Mouse (Mus musculus) limb, embryonic 11.5 days (tissue): ENCODE data around the gene Rbfox2. TPM values are rescaled to one million over a fixed set of nuclear protein-coding genes. Genes with fewer than 3 reads are reported as not detected.
A peak's percentile ranks its signal among the peaks of the same experiment; 100 is the strongest.
"Not testable (repeated sequence)": the region's sequence is repeated elsewhere in the genome, so short reads cannot be mapped to it uniquely, and the experiment has no call there.

ENCODE experiments used
- ATAC-seq: fragments of 200-750 bp; cut with Nextera tagmentation; 2 replicates; pipeline ENCODE4 v1.8.0; 2017; ENCODE audit warnings: low read depth; ENCODE audit not compliant: insufficient number of reproducible peaks, low FRiP score, low TSS enrichment
- DNase-seq: peaks from one replicate; pipeline ENCODE4 v3.0.0-alpha.2; 2015; ENCODE audit warnings: low spot score
- H3K27ac ChIP-seq: fragments of 300-500 bp; sonication (generic); replicated peaks from 2 replicates; pipeline ENCODE4 v1.5.1; 2014; ENCODE audit warnings: low read depth, mild to moderate bottlenecking, low read length
- H3K27me3 ChIP-seq: fragments of 300-500 bp; sonication (generic); 2 replicates; pipeline ENCODE4 v1.6.1; 2014; ENCODE audit warnings: mild to moderate bottlenecking, low read length, mixed read lengths; ENCODE audit not compliant: control insufficient read depth, insufficient read depth
- H3K36me3 ChIP-seq: fragments of 300-500 bp; sonication (generic); 2 replicates; pipeline ENCODE4 v1.6.1; 2014; ENCODE audit warnings: mild to moderate bottlenecking, low read length, moderate library complexity, mixed read lengths; ENCODE audit not compliant: control insufficient read depth, insufficient read depth
- H3K4me1 ChIP-seq: fragments of 300-500 bp; sonication (generic); 2 replicates; pipeline ENCODE4 v1.6.1; 2014; ENCODE audit warnings: low read length, mixed read lengths; ENCODE audit not compliant: control insufficient read depth, insufficient read depth
- H3K4me2 ChIP-seq: fragments of 300-500 bp; sonication (generic); 2 replicates; pipeline ENCODE4 v1.6.1; 2014; ENCODE audit warnings: low read depth, mild to moderate bottlenecking, moderate library complexity; ENCODE audit not compliant: severe bottlenecking
- H3K4me3 ChIP-seq: fragments of 300-500 bp; sonication (generic); 2 replicates; pipeline ENCODE4 v1.5.1; 2014; ENCODE audit warnings: low read depth, low read length
- H3K9ac ChIP-seq: fragments of 300-500 bp; sonication (generic); 2 replicates; pipeline ENCODE4 v1.6.1; 2014; ENCODE audit warnings: mild to moderate bottlenecking, low read length
- H3K9me3 ChIP-seq: fragments of 300-500 bp; sonication (generic); 2 replicates; pipeline ENCODE4 v1.6.1; 2016; ENCODE audit warnings: low read length; ENCODE audit not compliant: control insufficient read depth
- WGBS: fragments of 180-500 bp; shearing (Covaris S2); extraction: QIAGEN DNeasy Blood & Tissue Kit; methylation state at CpG from one replicate; pipeline ENCODE4 v1.1.7; 2014; 5-methylcytosine and 5-hydroxymethylcytosine counted together
- polyA plus RNA-seq: library from polyadenylated mRNA; unstranded; fragments of >200 nt; fragmentation: Nextera tagmentation; extraction: Ambion mirVana; gene quantifications from 2 replicates; pipeline ENCODE4 v1.2.1, GENCODE M21; 2014

Rbfox2 gene
- polyA plus RNA-seq, 1 experiment from 2014 or later = 71.5 TPM

GRCm38 (mm10) chr15:77336968-77337341 lies 30.2 kb upstream of the Rbfox2 start:
- H3K9me3 ChIP-seq = no peaks in the 10 kb centered on the region; the same call in 1 of the 2 replicates
- H3K27ac ChIP-seq = peak overlapping the region; percentile 75
- H3K36me3 ChIP-seq = no peaks in the 10 kb centered on the region
- H3K9ac ChIP-seq = peak overlapping the region; percentile 43
- H3K4me1 ChIP-seq = peaks cover 17% of the 10 kb centered on the region
- H3K4me2 ChIP-seq = peak overlapping the region; percentile 40
- H3K4me3 ChIP-seq = no peak overlapping the region
- DNase-seq (no peak), ATAC-seq (peak; percentile 11; the same call in 1 of the 2 replicates)
- no peaks in the 10 kb centered on the region for H3K27me3 ChIP-seq
- WGBS = 49% methylated on average over 9 of the region's 9 CpGs

DNA sequence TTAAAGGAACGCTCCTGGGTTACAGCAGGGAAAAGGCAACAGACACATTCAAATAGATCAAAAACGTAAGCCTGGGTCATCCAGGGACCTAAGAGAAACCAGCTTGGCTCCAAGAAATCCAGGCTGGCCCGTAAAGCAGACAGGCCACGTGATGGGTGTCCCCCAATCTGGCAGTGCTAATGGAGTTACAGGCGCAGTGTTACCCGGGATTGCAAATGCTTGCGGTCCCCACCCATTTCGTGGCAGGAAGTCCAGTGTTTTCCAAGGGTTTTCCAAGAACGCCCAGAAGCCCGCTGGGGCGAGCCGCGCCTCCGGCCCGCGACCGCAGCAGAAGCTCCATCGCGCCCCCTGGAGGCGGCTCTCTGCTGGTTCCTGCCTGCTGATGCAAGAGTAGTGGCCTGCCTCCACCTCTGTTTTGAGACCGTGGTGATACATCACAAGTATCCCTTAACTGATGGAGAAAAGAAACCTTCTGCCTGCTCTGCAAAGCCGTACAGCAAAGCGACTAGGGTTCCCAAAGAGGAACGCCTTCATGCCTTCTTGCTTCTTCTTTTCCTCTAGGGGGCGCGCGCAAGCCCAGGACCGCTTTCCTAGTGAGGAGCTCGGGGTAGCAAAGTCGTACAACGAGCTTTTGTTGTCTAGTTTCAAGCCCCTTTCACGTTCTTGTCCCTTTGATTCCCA lies 29.6 kb upstream of the Rbfox2 start:
- peak overlapping the region; percentile 75 for H3K27ac ChIP-seq
- no peaks in the 10 kb centered on the region; the same call in 1 of the 2 replicates for H3K9me3 ChIP-seq
- peak; percentile 81 for ATAC-seq
- H3K27me3 ChIP-seq = no peaks in the 10 kb centered on the region
- peak overlapping the region; percentile 40 for H3K4me2 ChIP-seq
- peak overlapping the region; percentile 56 for H3K9ac ChIP-seq
- peaks cover 18% of the 10 kb centered on the region for H3K4me1 ChIP-seq
- 1% methylated on average over 32 of the region's 32 CpGs for WGBS
- no peaks in the 10 kb centered on the region for H3K36me3 ChIP-seq
- H3K4me3 ChIP-seq = peak overlapping the region; percentile 15
- DNase-seq = peak; percentile 96

DNA sequence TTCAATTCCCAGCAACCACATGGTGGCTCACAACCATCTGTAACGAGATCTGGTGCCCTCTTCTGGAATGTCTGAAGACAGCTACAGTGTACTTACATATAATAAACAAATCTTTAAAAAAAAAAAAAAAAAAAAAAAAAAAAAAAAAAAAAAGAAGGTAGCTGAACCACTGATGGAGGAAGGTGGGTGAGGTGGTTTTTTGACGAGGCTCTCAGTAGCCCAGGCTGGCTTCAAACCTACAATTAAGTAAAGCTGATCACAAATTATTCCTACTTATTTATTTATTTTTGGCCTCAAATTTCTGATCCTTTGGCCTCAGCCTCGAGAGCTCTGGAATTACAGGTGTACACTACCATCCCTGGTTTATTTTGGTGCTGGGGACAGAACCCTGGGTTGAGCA lies 28.4 kb upstream of the Rbfox2 start:
- H3K9me3 ChIP-seq, ATAC-seq, H3K27me3 ChIP-seq, H3K4me2 ChIP-seq, DNase-seq, H3K4me3 ChIP-seq, H3K36me3 ChIP-seq, H3K9ac ChIP-seq, H3K27ac ChIP-seq: not testable (repeated sequence)
- H3K4me1 ChIP-seq = peaks cover 20% of the 10 kb centered on the region
- 84% methylated on average over 3 of the region's 3 CpGs for WGBS

DNA sequence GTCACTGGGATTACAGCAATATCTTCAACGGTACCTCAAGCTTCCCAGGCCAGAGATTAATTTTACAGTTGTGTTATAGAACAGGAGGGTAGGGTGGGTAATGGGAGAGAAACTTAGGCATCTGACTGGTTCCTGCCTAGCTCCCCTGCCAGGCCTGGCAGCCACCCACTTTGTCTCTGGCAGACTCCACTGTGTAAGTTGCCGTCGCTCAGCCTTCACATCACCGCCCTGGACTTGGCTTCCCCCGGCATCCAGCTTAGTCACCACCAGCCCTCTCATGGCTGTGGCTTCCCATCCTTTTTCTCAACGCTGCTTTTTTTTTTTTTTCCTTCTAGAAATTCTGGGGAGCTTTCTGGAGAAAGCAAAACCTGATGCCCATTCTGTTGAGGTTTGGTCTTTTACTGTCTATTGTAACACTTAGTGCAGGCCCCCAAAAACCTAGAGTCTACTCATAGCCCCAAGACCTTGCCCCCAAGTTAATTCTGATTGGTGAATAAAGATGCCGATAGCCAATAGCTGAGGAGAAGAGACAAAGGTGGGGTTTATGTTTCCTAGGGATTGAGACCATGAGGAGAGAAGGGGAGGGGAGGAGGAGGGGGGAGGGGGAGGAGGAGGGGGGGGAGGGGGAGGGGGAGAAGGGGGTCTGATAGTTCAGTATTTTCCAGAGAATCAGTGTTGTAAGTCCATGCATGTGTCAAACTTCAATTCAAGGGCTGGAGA lies 25.6 kb upstream of the Rbfox2 start:
- H3K27me3 ChIP-seq = no peaks in the 10 kb centered on the region
- H3K4me2 ChIP-seq = no peak overlapping the region
- 79% methylated on average over 7 of the region's 7 CpGs for WGBS
- no peaks in the 10 kb centered on the region; the same call in 1 of the 2 replicates for H3K9me3 ChIP-seq
- no peaks in the 10 kb centered on the region for H3K36me3 ChIP-seq
- H3K4me1 ChIP-seq = peaks cover 18% of the 10 kb centered on the region
- no peak overlapping the region for H3K27ac ChIP-seq
- no peak overlapping the region for H3K9ac ChIP-seq
- ATAC-seq = no peak
- DNase-seq = no peak
- H3K4me3 ChIP-seq = no peak overlapping the region

DNA sequence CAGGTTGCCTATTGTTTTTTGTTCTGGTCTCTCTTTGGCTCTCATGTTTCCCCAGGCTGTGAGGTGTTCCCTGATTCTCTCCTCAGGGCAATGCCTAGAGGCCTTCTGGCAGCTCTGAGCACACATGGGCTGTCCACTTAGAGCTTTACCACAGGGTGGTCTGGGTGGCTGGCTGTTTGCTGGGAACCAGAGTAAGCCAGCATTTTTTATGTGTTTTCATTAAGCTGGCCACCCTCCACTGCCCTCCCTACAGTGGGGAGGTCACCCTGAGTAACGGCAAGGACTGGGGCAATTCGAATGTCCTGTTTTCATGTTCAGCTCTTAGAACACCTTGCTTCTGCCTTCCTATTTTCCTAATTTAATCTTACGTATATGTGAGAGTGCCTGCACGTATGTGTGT lies 24.6 kb upstream of the Rbfox2 start:
- DNase-seq (no peak), ATAC-seq (no peak)
- Histone ChIP-seq H3K4me2 (no peak overlapping the region), H3K4me1 (peaks cover 9% of the 10 kb centered on the region), H3K36me3 (no peaks in the 10 kb centered on the region), H3K4me3 (no peak overlapping the region), H3K27ac (peak overlapping the region; percentile 43; the same call in 1 of the 2 replicates), H3K27me3 (no peaks in the 10 kb centered on the region), H3K9ac (no peak overlapping the region), H3K9me3 (no peaks in the 10 kb centered on the region; the same call in 1 of the 2 replicates)
- WGBS = 60% methylated on average over 4 of the region's 4 CpGs

- ATAC-seq (no peak), DNase-seq (no peak)
- H3K4me3 ChIP-seq = no peak overlapping the region
- H3K4me1 ChIP-seq = peaks cover 6% of the 10 kb centered on the region
- no peaks in the 10 kb centered on the region for H3K36me3 ChIP-seq
- H3K9me3 ChIP-seq = no peaks in the 10 kb centered on the region; the same call in 1 of the 2 replicates
- H3K27ac ChIP-seq = no peak overlapping the region
- 81% methylated on average over 12 of the region's 12 CpGs for WGBS
- no peak overlapping the region for H3K9ac ChIP-seq
- H3K4me2 ChIP-seq = no peak overlapping the region
- H3K27me3 ChIP-seq = no peaks in the 10 kb centered on the region
Observed at GRCm38 (mm10) chr15:77329681-77330180, 22.9 kb upstream of the Rbfox2 start.

- no peak for ATAC-seq
- Histone ChIP-seq H3K9ac (no peak overlapping the region), H3K27me3 (no peaks in the 10 kb centered on the region), H3K36me3 (no peaks in the 10 kb centered on the region), H3K9me3 (no peaks in the 10 kb centered on the region), H3K4me1 (peaks cover 1% of the 10 kb centered on the region; the same call in 1 of the 2 replicates), H3K27ac (no peak overlapping the region), H3K4me2 (no peak overlapping the region), H3K4me3 (no peak overlapping the region)
- DNase-seq = no peak
- 91% methylated on average over 4 of the region's 4 CpGs for WGBS
Observed at GRCm38 (mm10) chr15:77326361-77326760, 19.6 kb upstream of the Rbfox2 start.

GRCm38 (mm10) chr15:77324426-77324825 lies 17.6 kb upstream of the Rbfox2 start:
- ATAC-seq (no peak), DNase-seq (no peak)
- WGBS = 90% methylated on average over 11 of the region's 11 CpGs
- H3K27me3 ChIP-seq = no peaks in the 10 kb centered on the region
- no peaks in the 10 kb centered on the region for H3K4me1 ChIP-seq
- H3K36me3 ChIP-seq = no peaks in the 10 kb centered on the region
- H3K4me2 ChIP-seq = no peak overlapping the region
- H3K4me3 ChIP-seq = no peak overlapping the region
- H3K27ac ChIP-seq = no peak overlapping the region
- H3K9ac ChIP-seq = no peak overlapping the region
- H3K9me3 ChIP-seq = no peaks in the 10 kb centered on the region
